Mouse (Mus musculus) E14TG2a.4 (cell line): ENCODE results near the gene Osgin1.

ENCODE experiments used
- CTCF ChIP-seq: conservative IDR thresholded peaks from 2 replicates; pipeline ENCODE4 v1.5.1; 2014; ENCODE audit warnings: low read length
- NANOG ChIP-seq: IDR thresholded peaks from 2 replicates; pipeline ENCODE4 v1.6.1; 2014; ENCODE audit warnings: borderline replicate concordance, low read length, mixed read lengths

- TF ChIP-seq CTCF = no peak
- no peak for TF ChIP-seq NANOG
These were observed 13.3 kb downstream of the Osgin1 start for GRCm38 (mm10) chr8:119446990-119447780.
